Mouse (Mus musculus) cortical plate, adult 2 months (tissue): ENCODE data around the gene Bptf. TPM values are rescaled to one million over a fixed set of nuclear protein-coding genes. Genes with fewer than 3 reads are reported as not detected.

Experiments used
- H3K27ac ChIP-seq: fragments of 200-500 bp; 2 replicates; pipeline ENCODE4 v1.5.1; 2012; ENCODE audit warnings: low read length, control low read depth, inconsistent platforms; ENCODE audit not compliant: insufficient read depth
- H3K4me1 ChIP-seq: fragments of 200-500 bp; 2 replicates; pipeline ENCODE4 v1.6.1; 2011; ENCODE audit warnings: low read length; ENCODE audit not compliant: control insufficient read depth, insufficient read depth
- H3K4me3 ChIP-seq: fragments of 200-500 bp; 2 replicates; pipeline ENCODE4 v1.5.1; 2011; ENCODE audit warnings: mild to moderate bottlenecking, low read length, control low read depth; ENCODE audit not compliant: insufficient read depth
- CTCF ChIP-seq: fragments of 200-500 bp; IDR thresholded peaks from 2 replicates; pipeline ENCODE4 v1.5.1; 2011; ENCODE audit warnings: mild to moderate bottlenecking, control low read depth, low read length; ENCODE audit not compliant: insufficient read depth; ENCODE audit errors: extremely low read depth
- POLR2A ChIP-seq: fragments of 200-500 bp; IDR thresholded peaks from 2 replicates; pipeline ENCODE4 v1.6.1; 2011; ENCODE audit warnings: mild to moderate bottlenecking, low read length, control low read depth; ENCODE audit not compliant: insufficient read depth; ENCODE audit errors: extremely low read depth
- polyA plus RNA-seq: library from polyadenylated mRNA; depleted of rRNA; stranded (reverse); fragments of >200 nt; gene quantifications from 2 replicates; pipeline ENCODE4 v1.2.3, GENCODE M21; 2012

Gene Bptf
- polyA plus RNA-seq, 1 experiment: 36.5 TPM

DNA sequence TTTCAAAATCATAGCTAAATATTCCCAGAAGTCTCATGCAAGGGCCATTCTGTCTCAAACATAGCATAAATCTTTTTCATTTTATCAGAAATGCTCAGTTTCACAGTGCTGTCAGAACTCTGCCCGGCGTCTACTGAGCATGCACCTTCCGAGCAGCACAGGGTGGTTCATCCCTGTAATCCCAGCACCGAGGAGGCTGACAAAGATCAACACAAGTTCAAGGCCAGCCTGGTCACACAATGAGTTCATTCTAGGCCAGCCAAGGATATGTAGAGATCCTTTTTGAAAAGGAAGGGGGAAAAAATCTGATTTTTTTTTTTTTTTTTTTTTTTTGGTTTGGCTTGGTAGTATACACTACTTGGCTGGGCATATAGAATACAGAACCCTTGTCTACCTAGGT, 6.9 kb downstream of the Bptf start:
- no peak overlapping the region for H3K4me3 ChIP-seq
- H3K4me1 ChIP-seq: peaks cover 7% of the 10 kb centered on the region
- TF ChIP-seq POLR2A: no peak
- no peak for TF ChIP-seq CTCF
- H3K27ac ChIP-seq: no peak overlapping the region

DNA sequence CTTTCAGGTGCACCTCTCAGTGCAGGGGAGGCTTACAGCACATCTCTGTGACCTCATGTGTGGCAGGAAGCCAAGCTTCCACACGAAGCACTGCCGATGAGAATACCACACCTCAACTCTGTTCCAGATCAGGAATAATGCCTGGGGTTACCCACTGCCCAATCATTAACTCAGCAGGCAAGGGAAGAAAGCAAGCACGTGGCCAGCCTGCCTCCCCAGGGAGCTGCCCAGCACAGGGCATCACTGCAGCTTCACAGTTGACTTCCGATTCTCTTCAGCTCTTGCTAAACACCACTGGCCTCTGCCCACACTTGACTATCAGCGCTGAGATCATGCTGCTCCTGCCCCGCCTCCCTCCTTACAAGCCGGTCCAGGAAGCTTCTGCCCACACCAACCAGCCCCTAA, 7.6 kb downstream of the Bptf start:
- Histone ChIP-seq H3K4me1 (peaks cover 7% of the 10 kb centered on the region), H3K4me3 (no peak overlapping the region), H3K27ac (no peak overlapping the region)
- no peak for TF ChIP-seq POLR2A
- TF ChIP-seq CTCF: no peak

DNA sequence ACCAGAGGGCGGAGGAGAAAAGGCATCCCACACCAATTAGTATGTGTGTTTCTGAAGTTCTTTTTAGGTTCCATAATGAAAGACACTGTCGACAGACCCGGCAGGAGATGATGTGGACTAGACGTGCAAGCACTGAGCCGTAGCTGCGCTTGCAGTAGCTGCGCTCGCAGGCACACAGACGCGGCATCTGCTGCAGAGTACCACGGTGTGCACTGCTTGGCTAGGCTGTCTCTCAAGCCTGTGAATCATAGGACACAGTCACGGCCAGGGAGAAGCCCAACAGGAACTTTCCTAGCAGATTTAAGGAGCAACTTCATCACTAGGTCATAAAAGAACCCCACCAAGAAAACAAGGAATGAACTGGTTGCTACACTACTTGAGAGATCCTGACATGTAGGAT, 14.1 kb downstream of the Bptf start:
- H3K4me1 ChIP-seq: peaks cover 3% of the 10 kb centered on the region
- TF ChIP-seq CTCF (no peak), POLR2A (no peak)
- H3K27ac ChIP-seq: no peak overlapping the region
- no peak overlapping the region for H3K4me3 ChIP-seq

DNA sequence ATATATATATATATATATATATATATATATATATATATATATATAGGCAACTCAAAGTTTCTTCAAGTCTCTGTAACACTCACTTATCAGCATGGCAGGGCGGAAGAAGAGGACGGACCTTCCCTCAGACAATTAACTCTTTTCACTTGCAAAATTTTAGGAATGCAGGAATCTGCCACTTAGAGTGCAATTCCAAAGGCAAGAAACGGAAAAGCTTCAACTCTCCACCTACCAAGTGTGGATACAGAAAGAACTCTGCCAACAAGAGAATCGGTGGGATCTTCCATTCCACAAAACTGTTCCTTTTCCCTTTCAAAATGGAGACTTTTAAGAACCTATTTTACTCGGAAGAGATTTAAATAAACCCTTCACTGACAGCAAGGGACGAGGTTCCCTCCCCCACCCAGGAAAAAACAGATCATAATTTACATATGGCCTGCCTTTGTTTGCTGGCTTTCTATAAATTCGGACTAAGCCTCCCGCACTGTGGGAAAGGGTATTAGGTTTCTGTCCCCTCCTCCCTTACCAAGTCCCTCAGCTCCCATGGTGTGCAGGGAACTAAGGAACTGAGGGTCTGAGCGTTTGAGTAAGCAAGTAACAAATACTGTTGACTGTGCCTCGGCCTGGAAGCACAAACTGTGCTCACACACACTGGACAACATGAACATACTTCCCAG, 17.9 kb downstream of the Bptf start:
- no peak overlapping the region for H3K4me3 ChIP-seq
- no peak for TF ChIP-seq CTCF
- no peak for TF ChIP-seq POLR2A
- H3K4me1 ChIP-seq: peaks cover 7% of the 10 kb centered on the region
- H3K27ac ChIP-seq: no peak overlapping the region

DNA sequence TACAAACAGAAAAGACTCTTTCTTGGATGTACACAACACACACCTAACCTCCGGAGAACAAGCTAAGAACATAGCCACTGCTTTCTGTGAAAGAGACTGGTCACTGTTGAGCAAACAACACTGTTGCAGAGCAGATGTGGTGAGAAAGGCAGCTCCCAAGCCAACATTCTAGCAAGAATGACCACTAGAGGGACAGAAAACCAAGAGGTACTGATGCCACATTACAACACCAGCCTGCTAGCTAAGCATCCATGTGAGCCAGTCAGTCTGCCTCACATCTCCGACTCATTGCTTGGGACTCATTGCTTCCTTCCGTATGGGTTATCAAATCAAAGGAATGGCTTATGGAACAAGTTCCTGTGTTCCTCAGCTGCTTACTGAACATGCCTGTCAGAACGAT, 18.8 kb downstream of the Bptf start:
- TF ChIP-seq CTCF (peak; percentile 49), POLR2A (no peak)
- Histone ChIP-seq H3K4me3 (no peak overlapping the region), H3K27ac (no peak overlapping the region), H3K4me1 (peaks cover 8% of the 10 kb centered on the region)

DNA sequence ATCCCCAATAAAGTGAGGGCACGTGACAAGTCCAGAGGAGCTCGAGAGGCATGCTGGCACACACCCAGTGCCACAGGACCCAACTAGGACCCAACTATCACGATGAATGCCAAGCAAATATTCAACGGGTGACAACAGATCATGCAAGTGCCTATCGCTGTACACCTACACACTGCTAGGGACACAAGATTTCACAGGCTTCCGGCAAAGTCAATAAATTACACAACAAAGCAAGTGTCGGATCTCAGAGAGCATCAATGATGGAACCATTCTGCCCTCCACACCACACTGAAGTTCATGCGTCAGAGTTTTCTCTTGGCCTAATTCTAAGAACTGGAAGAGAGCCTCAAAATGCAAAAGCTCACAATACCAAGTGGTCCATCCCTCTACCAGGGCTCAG, 22.3 kb downstream of the Bptf start:
- TF ChIP-seq POLR2A: no peak
- no peak for TF ChIP-seq CTCF
- no peak overlapping the region for H3K27ac ChIP-seq
- no peak overlapping the region for H3K4me3 ChIP-seq
- peaks cover 13% of the 10 kb centered on the region for H3K4me1 ChIP-seq

DNA sequence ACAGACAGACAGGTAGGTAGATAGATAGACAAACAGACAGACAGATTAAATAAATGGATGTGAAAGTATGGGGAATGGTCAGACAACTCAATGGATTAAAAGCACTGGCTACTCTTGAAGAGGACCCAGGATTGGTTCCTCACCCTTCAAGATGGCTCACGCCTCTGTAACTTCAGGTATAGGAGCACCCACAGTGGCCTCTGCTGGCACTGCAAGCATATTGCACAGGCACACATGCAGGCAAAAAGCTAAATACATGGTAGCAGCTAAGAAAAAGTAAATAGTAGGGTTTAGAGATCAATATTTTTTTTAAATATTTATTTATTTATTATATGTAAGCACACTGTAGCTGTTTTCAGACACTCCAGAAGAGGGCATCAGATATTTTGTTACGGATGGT, 23.0 kb downstream of the Bptf start:
- Histone ChIP-seq H3K4me1 (peaks cover 9% of the 10 kb centered on the region), H3K4me3 (no peak overlapping the region), H3K27ac (no peak overlapping the region)
- peak; percentile 29; the same call in 1 of the 2 replicates for TF ChIP-seq CTCF
- no peak for TF ChIP-seq POLR2A

DNA sequence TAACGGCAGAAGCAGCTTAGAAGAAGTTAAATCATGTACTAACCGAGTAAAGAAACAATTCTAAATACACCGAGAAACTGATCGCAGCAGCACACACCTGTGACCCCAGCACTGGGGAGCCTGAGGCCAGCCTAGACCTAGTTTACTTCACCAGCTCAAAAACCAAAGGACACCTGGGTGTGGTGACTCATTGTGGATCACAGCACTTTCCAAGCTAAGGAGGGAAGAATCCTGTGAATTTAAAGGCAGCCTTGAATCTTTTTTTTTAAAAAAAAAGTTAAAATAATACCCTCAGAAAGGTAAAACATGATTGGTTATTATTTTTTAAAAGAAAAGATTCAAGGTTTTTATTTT, 24.2 kb downstream of the Bptf start:
- H3K27ac ChIP-seq: no peak overlapping the region
- H3K4me1 ChIP-seq: peaks cover 15% of the 10 kb centered on the region
- TF ChIP-seq CTCF (no peak), POLR2A (no peak)

DNA sequence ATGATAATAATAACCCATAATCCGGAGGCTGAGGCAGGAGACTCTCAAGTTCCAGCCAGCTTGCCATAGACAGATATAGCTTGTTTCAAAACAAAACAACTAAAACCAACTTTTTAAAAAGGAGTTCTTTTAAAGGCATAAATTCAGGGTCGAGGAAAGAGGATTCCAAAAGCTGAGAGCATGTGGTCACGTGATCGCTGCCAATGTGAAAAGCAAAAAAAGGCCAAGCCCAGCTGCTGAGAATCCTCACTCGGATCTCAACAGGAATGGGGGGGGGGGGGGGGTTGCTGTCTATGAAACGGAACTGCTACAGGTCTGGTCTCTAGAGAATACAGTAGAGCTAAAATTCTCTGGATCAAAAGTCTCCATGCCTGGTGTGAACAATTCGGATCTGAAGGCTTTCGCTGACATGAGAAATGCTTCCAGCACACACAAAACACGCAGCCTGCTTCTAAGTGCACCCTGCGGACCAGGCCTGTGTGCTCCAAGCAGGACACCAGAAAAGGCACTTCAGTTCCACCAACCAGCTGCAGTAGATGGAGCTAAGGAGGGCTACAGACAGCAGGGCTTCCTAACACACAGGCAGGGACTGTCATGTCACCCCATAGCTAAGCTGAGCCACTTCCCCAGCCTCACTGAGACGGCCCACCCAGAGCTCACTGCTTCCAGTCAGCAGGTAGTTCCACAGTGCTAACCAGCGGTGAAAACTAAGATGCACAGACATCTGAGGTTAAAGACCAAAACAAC, 24.8 kb downstream of the Bptf start:
- H3K27ac ChIP-seq: no peak overlapping the region
- peaks cover 16% of the 10 kb centered on the region for H3K4me1 ChIP-seq
- TF ChIP-seq POLR2A: no peak
- no peak for TF ChIP-seq CTCF
- no peak overlapping the region for H3K4me3 ChIP-seq

More for the DNA sequence above, 24.2 kb downstream of the Bptf start:
- H3K4me3 ChIP-seq: no peak overlapping the region

DNA sequence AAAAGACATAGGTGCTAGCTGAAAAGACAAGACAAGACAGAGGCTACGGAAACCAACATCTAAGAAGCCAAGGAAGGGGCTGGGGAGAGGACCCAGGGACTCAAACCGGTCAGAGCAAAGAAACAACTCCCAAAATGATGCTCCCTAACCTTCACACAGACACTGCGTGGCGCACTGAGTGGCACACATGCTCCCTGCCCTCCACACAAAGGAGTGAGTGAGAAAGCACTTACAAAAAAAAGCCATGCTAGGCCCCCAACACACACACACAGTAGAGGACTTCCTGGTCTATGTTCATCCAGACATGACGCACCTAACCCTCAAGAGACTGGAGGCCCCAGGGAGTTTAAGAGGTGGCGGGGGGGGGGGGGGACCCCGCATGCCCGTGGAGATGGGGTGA, 25.5 kb downstream of the Bptf start:
- TF ChIP-seq CTCF (no peak), POLR2A (no peak)
- no peak overlapping the region for H3K27ac ChIP-seq

DNA sequence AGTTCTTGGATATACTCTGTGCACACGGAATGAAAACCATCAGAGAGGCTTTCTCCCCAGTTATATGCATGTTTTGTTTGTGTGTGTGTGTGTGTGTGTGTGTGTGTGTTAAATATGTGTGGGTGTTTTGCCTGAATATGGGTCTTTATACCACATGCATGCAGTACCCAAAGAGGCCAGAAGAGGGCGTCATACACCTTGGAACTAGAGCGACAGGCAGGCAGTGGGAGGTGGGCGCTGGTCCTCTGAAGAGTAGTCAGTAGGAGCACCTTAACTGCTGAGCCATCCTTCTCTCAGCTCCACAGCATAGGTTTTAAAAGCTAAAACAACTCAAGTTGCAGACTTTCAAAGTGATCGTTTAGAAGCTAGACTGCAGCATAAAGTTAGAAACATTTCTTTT, 26.7 kb downstream of the Bptf start:
- Histone ChIP-seq H3K4me3 (no peak overlapping the region), H3K27ac (no peak overlapping the region), H3K4me1 (peaks cover 19% of the 10 kb centered on the region)
- TF ChIP-seq CTCF: peak; percentile 83
- no peak for TF ChIP-seq POLR2A

More for the DNA sequence above, 25.5 kb downstream of the Bptf start:
- H3K4me1 ChIP-seq: peaks cover 19% of the 10 kb centered on the region
- no peak overlapping the region for H3K4me3 ChIP-seq
